Mouse (Mus musculus) C2C12 (cell line): ENCODE results near the gene Gm47985. TPM values are rescaled to one million over a fixed set of nuclear protein-coding genes. Genes with fewer than 3 reads are reported as not detected.
"Not testable (repeated sequence)": the region's sequence is repeated elsewhere in the genome, so short reads cannot be mapped to it uniquely, and the experiment has no call there.

Experiments
- H3K27me3 ChIP-seq: one replicate; pipeline ENCODE4 v1.6.1; 2011; ENCODE audit not compliant: control insufficient read depth, insufficient read depth, insufficient read length
- H3K36me3 ChIP-seq: one replicate; pipeline ENCODE4 v1.6.1; 2011; ENCODE audit not compliant: control insufficient read depth, insufficient read depth
- H3K4me3 ChIP-seq: one replicate; pipeline ENCODE4 v1.5.1; 2011; ENCODE audit warnings: mild to moderate bottlenecking, control low read depth; ENCODE audit not compliant: poor library complexity, insufficient read depth, severe bottlenecking
- H3K79me2 ChIP-seq: one replicate; pipeline ENCODE4 v1.6.1; 2011; ENCODE audit not compliant: control insufficient read depth, insufficient read depth
- H3K79me3 ChIP-seq: one replicate; pipeline ENCODE4 v1.6.1; 2011; ENCODE audit warnings: low read depth, control low read depth
- H3ac ChIP-seq: one replicate; pipeline ENCODE3; 2011; ENCODE audit warnings: low read depth; ENCODE audit not compliant: control insufficient read depth, insufficient read length
- CEBPB ChIP-seq: IDR thresholded peaks from one replicate; pipeline ENCODE4 v1.6.1; 2011; ENCODE audit warnings: low read depth, mild to moderate bottlenecking, control low read depth, moderate library complexity
- CTCF ChIP-seq: IDR thresholded peaks from one replicate; pipeline ENCODE4 v1.5.1; 2011; ENCODE audit not compliant: control insufficient read depth, insufficient read depth, insufficient read length
- FOSL1 ChIP-seq: IDR thresholded peaks from one replicate; pipeline ENCODE4 v1.8.0; 2011; ENCODE audit warnings: mild to moderate bottlenecking, low read length; ENCODE audit not compliant: poor library complexity, insufficient read depth, severe bottlenecking
- MAX ChIP-seq: IDR thresholded peaks from one replicate; pipeline ENCODE4 v1.6.1; 2011; ENCODE audit warnings: mild to moderate bottlenecking, control low read depth
- MYOD1 ChIP-seq: IDR thresholded peaks from one replicate; pipeline ENCODE4 v1.6.1; 2011; ENCODE audit warnings: low read depth; ENCODE audit not compliant: control insufficient read depth, insufficient read length
- MYOG ChIP-seq: IDR thresholded peaks from one replicate; pipeline ENCODE4 v1.6.1; 2011; ENCODE audit not compliant: control insufficient read depth, insufficient read length; ENCODE audit errors: extremely low read depth
- USF1 ChIP-seq: IDR thresholded peaks from one replicate; pipeline ENCODE4 v1.6.1; 2011; ENCODE audit warnings: low read depth, mild to moderate bottlenecking, control low read depth, moderate library complexity
- polyA plus RNA-seq: library from polyadenylated mRNA; unstranded; fragments of >200 nt; fragmentation: generic; extraction: Trizol; gene quantifications from one replicate; pipeline ENCODE4 v1.2.1, GENCODE M21; 2012; ENCODE audit warnings: missing spikeins

The Gm47985 gene
- polyA plus RNA-seq, 1 experiment = 0.07 TPM

DNA sequence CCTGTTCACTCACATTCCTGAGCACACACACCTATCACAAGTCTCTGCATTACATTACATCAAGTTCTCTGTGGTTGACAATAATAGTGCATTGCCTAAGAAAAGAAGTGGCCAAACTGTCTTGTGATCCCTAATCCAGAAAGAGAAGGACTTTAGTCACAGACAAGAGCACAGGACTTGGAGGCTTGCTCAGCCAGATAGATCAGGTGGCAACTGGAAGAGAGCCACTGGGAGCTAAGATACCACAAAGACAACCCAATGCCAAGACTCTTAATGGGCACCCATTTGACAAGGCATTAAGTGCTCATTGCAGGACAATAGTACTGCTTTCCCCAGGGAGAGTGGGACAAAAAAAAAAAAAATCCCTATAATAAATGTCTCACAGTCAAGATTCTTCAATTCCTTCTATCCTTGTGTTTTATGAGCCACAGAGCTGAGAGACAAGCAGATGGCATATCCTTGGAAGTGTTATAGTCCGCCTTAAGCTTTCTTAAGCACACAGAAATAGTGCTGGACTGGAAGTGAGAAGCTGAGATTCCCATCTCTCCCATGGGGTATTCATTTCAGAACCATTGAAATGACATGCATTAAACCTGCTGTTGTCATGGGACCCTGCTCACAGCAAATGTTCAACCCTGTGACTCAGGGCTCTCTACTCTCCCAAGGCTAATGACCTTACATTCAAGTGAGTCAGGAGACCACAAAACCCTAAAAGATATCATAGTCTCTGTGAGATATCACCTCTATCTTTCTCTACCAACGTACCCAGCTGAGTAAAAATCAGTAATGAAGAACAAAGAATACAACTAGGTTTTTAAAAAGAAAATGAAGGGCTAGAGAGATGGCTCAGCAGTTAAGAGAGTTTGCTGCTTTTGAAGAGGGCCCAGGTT, 10.5 kb upstream of the Gm47985 start:
- no peaks in the 10 kb centered on the region for H3K79me2 ChIP-seq
- no peaks in the 10 kb centered on the region for H3K36me3 ChIP-seq
- no peaks in the 10 kb centered on the region for H3K27me3 ChIP-seq
- TF ChIP-seq FOSL1 (peak; percentile 66), MYOD1 (peak; percentile 71), MYOG (no peak), CTCF (no peak), USF1 (peak; percentile 24), MAX (peak; percentile 10)
- no peak overlapping the region for H3K4me3 ChIP-seq
- H3K79me3 ChIP-seq = no peaks in the 10 kb centered on the region
- no peak overlapping the region for H3ac ChIP-seq

DNA sequence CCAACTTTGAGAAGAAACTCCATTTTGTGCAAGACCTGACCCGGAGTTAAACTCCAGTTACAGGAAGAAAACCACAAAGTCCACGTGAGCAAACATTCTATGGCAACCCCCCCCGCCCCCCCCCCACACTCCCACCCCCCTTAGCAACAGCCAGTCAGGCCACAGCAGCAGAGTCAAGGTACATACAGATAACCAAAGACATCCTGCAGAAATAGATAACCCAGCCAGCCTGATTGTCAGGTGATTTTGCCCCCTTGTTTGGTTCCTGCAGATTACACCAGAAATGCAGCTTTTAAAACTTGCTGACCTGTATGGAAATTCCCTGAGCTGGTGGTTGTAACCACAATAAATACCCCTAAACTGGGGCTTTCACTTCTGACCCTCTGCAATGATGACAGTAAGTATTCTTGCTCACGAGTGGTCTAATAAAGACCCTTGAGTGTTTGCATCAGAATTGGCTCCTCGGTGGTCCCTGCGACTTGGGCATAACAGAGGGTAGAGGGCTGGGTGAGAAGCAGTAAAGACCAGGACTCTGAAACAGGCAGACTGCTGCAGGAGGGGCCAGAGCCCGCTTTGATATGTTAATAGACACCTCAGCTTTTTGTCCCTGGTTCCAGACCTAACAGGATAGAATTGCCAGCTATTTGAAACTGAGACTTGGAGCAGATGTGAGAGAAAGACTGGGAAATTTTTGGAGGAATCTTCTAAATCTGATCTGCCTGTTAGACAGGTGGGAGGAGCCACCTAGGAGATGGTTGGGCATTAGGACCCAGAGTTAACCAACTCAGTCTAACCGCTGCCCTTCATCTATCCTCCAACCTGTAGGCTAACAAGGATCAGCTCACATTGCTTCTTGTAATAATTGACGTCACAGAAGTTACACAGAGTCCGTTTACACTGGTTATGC, 5.1 kb upstream of the Gm47985 start:
- no peaks in the 10 kb centered on the region for H3K79me3 ChIP-seq

DNA sequence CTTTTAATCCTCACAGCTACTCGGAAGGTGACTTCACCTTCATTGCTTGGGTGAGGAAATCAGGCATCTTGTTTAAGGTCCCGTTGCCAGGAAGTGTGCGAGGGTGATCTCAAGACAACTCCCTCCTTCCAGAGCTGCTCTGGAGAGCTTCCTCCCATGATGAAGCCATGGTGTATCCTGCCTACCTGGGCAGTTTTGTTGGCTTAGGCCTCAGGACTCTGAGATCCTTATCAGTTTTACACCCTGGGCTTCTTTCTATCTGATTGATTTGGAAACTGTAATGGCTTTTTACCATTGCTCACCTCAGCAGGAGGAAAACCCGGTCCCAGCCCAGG, 4.4 kb upstream of the Gm47985 start:
- no peak for TF ChIP-seq CTCF
- no peak for TF ChIP-seq USF1
- TF ChIP-seq FOSL1 = no peak
- no peak for TF ChIP-seq CEBPB
- TF ChIP-seq MYOD1 = no peak
- no peak for TF ChIP-seq MAX
- TF ChIP-seq MYOG = no peak
- Histone ChIP-seq H3K36me3 (no peaks in the 10 kb centered on the region), H3K79me2 (no peaks in the 10 kb centered on the region), H3K27me3 (no peaks in the 10 kb centered on the region), H3K79me3 (no peaks in the 10 kb centered on the region), H3K4me3 (no peak overlapping the region), H3ac (no peak overlapping the region)

More for the DNA sequence above, 5.1 kb upstream of the Gm47985 start:
- Histone ChIP-seq H3K27me3 (no peaks in the 10 kb centered on the region), H3K4me3 (no peak overlapping the region), H3ac (no peak overlapping the region), H3K79me2 (no peaks in the 10 kb centered on the region), H3K36me3 (no peaks in the 10 kb centered on the region)
- TF ChIP-seq MYOD1 (no peak), CTCF (no peak), USF1 (no peak), MYOG (no peak), CEBPB (no peak), FOSL1 (no peak), MAX (no peak)

DNA sequence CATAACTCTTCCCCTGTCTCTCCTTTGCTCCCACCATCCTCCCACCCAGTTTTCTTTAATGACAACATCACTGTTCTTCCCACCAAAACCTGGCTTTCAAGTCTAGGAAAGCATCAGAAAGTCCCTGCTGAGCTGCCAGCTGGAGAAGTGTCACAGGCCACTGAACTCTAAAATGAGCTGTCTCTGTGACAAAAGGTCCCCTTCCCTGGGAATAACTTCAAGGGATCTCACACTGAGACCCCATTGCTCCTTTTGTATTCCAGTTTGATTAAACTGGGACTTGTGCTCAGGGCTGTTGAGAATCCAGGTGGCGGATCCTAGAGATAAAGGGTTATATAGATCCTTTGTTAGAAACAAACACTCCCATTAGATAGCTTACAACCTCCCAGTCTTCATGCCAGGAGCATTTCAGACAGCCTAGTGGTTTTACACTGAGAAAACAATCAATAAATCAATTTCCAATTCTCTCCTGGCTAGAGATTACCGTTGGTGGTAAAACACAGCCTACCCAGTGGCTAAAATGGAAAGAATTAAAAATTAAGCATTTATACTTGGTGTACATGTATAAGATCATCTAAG, 3.7 kb upstream of the Gm47985 start:
- no peaks in the 10 kb centered on the region for H3K79me3 ChIP-seq
- H3K36me3 ChIP-seq = no peaks in the 10 kb centered on the region
- TF ChIP-seq CTCF = no peak
- TF ChIP-seq CEBPB = no peak
- TF ChIP-seq USF1 = no peak
- no peak for TF ChIP-seq MAX
- TF ChIP-seq MYOD1 = no peak
- H3K27me3 ChIP-seq = no peaks in the 10 kb centered on the region
- H3K4me3 ChIP-seq = no peak overlapping the region
- no peak overlapping the region for H3ac ChIP-seq
- H3K79me2 ChIP-seq = no peaks in the 10 kb centered on the region

DNA sequence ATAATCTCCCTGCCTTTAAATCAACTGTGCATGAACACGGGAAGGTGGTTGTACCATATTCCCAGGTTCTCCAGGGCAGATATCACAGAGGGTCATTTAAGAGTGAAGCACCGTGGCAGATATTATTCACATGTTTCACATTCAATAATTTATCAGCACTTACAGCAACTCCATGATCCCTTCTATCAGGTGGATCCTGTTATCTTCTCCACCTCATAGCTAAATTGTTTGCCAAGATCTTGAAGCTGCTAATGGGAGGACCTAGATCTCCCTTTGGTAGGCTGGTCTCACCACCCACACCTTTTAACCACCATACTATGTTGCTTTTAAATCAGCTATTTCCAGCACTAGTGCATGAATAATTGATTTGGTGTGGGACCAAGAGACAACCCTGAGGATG, 2.2 kb upstream of the Gm47985 start:
- TF ChIP-seq CTCF = no peak
- no peak for TF ChIP-seq MYOD1
- no peak for TF ChIP-seq FOSL1
- TF ChIP-seq CEBPB = no peak
- no peak for TF ChIP-seq USF1
- TF ChIP-seq MAX = no peak
- no peak for TF ChIP-seq MYOG
- H3K36me3 ChIP-seq = no peaks in the 10 kb centered on the region
- no peaks in the 10 kb centered on the region for H3K79me3 ChIP-seq
- H3K79me2 ChIP-seq = no peaks in the 10 kb centered on the region
- no peaks in the 10 kb centered on the region for H3K27me3 ChIP-seq
- no peak overlapping the region for H3K4me3 ChIP-seq
- no peak overlapping the region for H3ac ChIP-seq

DNA sequence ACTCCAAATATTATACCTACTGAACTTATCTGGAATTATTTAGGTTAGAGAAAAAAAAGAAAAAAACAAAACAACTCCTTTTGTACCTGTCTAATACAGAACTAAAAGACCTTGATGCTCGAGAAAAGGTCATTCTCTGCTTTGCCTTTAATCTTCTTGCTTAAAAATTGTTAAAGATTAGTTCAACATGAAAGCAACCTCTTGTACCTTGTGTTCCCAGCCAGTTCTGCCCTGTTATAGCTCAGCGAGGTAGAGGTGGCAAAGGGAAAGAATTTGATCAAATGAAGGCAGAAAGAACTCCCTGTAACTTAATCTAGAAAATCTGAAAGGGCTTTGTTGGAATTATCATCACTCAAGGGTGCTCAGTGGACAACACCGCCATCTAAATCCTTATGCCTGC, 3.8 kb downstream of the Gm47985 start:
- not testable (repeated sequence) for H3K27me3 ChIP-seq, H3K79me3 ChIP-seq

DNA sequence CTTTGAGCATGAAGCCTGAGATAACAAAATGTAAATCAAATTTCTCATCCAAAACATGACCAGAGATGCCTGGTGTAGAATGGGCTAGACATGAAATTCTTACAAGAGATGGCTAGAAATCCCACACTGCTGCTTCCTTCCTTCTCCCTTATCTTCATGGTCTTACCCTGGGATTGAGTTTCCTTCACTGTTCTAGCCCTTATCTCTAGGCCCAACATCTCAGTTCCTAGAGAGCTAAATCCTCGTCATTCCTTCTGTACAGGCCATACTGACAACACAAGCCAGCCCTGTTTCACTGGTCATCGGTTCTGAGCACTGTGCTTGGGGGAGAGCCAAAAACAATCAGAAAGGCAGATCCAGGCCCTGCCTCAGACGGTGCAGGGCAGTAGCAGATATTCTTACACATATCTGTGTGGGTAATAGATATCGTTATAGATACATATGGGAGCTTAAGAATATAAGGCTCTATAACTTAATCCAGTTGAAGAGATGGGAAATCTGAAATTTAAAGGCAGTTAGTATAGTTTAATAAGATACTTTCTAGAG, 4.6 kb downstream of the Gm47985 start:
- H3K27me3 ChIP-seq, H3K36me3 ChIP-seq, H3K79me2 ChIP-seq, H3ac ChIP-seq, H3K4me3 ChIP-seq, H3K79me3 ChIP-seq: not testable (repeated sequence)

More for the DNA sequence above, 3.8 kb downstream of the Gm47985 start:
- H3K79me2 ChIP-seq, H3K36me3 ChIP-seq, H3K4me3 ChIP-seq, H3ac ChIP-seq: not testable (repeated sequence)
